Mouse (Mus musculus): ENCODE measurements around the gene Cib4.
A peak's percentile ranks its signal among the peaks of the same experiment; 100 is the strongest.

Gene Cib4

GRCm38 (mm10) chr5:30568479-30568878, 22.8 kb upstream of the Cib4 start:
- DNase-seq, result no peak

- DNase-seq, result no peak
Measured at GRCm38 (mm10) chr5:30559986-30560493, 14.4 kb upstream of the Cib4 start.

GRCm38 (mm10) chr5:30559421-30559820, 13.8 kb upstream of the Cib4 start:
- DNase-seq, result no peak

GRCm38 (mm10) chr5:30556284-30556683, 10.6 kb upstream of the Cib4 start:
- no peak for DNase-seq

GRCm38 (mm10) chr5:30554981-30555380, 9.3 kb upstream of the Cib4 start:
- no peak for DNase-seq

- no peak for DNase-seq
Measured at GRCm38 (mm10) chr5:30553936-30554335, 8.3 kb upstream of the Cib4 start.

- no peak for DNase-seq
Measured at GRCm38 (mm10) chr5:30552006-30552405, 6.4 kb upstream of the Cib4 start.

- no peak for DNase-seq
Measured at GRCm38 (mm10) chr5:30551022-30551638, 5.5 kb upstream of the Cib4 start.

GRCm38 (mm10) chr5:30550334-30551021, 4.8 kb upstream of the Cib4 start:
- peak; percentile 6 for DNase-seq

- DNase-seq, result no peak
Measured at GRCm38 (mm10) chr5:30548681-30549080, 3.0 kb upstream of the Cib4 start.

- DNase-seq, result no peak
Measured at GRCm38 (mm10) chr5:30536051-30536570, 9.5 kb downstream of the Cib4 start.

GRCm38 (mm10) chr5:30534637-30535036, 11.0 kb downstream of the Cib4 start:
- peak; percentile 16 for DNase-seq

- no peak for DNase-seq
Measured at GRCm38 (mm10) chr5:30528906-30529305, 16.7 kb downstream of the Cib4 start.

- DNase-seq, result no peak
Measured at GRCm38 (mm10) chr5:30527129-30527528, 18.5 kb downstream of the Cib4 start.

- DNase-seq, result no peak
Measured at GRCm38 (mm10) chr5:30525920-30526836, 19.5 kb downstream of the Cib4 start.

GRCm38 (mm10) chr5:30524213-30524612, 21.4 kb downstream of the Cib4 start:
- DNase-seq, result no peak

- DNase-seq, result no peak
Measured at GRCm38 (mm10) chr5:30523131-30523530, 22.5 kb downstream of the Cib4 start.

- no peak for DNase-seq
Measured at GRCm38 (mm10) chr5:30522406-30522805, 23.2 kb downstream of the Cib4 start.

GRCm38 (mm10) chr5:30520214-30520732, 25.4 kb downstream of the Cib4 start:
- DNase-seq, result no peak

- DNase-seq, result no peak
Measured at GRCm38 (mm10) chr5:30519494-30519893, 26.1 kb downstream of the Cib4 start.

GRCm38 (mm10) chr5:30518547-30518946, 27.1 kb downstream of the Cib4 start:
- no peak for DNase-seq

GRCm38 (mm10) chr5:30518108-30518507, 27.5 kb downstream of the Cib4 start:
- no peak for DNase-seq

- DNase-seq, result peak; percentile 56
Measured at GRCm38 (mm10) chr5:30516376-30516775, 29.3 kb downstream of the Cib4 start.

Measured in kidney, adult 9 months (tissue).